Mouse (Mus musculus) embryo, embryonic 11.5 days (tissue): ENCODE results near the gene Gm8797.
"Not testable (repeated sequence)": the region's sequence is repeated elsewhere in the genome, so short reads cannot be mapped to it uniquely, and the experiment has no call there.

Source experiments
- DNase-seq: peaks from one replicate; pipeline ENCODE4 v3.0.0-alpha.2; 2012; ENCODE audit warnings: low read depth, low spot score

The Gm8797 gene

DNA sequence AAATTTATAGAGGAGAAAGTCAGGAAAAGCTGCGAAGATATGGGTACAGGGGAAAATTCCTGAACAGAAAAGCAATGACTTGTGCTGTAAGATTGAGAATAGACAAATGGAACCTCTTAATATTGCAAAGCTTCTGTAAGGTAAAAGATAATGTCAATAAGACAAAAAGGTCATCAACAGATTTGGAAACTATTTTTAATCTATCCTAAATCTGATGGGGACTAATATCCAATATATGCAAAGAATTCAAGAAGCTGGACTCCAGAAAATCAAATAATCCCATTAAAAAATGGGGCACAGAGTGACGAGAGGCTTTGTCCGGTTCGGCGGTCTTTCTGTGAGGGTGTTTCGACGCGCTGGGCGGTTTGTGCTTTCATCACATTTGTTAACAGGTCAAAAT lies at the start of gene Gm8797:
Gene Gm8797, plus strand, starts transcription at position 301 of the 400 bp plus-strand sequence.
- DNase-seq, result not testable (repeated sequence)

- DNase-seq, result no peak
Observed at GRCm38 (mm10) chr3:5714481-5714880, 36.1 kb upstream of the Gm8797 start.

DNA sequence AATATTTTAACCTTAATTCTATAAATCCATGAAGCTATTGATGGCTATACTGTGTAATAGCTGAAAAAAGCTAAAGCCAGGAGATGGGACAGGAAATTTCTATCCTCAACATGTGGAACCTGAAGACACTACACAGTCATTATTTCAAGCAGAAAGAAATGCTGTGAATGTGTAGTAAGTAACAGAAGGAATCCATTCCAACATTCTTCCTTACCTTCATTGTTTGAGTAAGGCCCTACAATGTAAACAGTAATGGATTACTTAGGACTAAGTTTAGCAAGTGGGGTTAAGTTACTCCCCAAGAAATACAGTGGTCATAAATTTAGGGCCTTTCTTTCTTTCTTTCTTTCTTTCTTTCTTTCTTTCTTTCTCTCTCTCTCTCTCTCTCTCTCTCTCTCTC lies 17.7 kb upstream of the Gm8797 start:
- no peak for DNase-seq

DNA sequence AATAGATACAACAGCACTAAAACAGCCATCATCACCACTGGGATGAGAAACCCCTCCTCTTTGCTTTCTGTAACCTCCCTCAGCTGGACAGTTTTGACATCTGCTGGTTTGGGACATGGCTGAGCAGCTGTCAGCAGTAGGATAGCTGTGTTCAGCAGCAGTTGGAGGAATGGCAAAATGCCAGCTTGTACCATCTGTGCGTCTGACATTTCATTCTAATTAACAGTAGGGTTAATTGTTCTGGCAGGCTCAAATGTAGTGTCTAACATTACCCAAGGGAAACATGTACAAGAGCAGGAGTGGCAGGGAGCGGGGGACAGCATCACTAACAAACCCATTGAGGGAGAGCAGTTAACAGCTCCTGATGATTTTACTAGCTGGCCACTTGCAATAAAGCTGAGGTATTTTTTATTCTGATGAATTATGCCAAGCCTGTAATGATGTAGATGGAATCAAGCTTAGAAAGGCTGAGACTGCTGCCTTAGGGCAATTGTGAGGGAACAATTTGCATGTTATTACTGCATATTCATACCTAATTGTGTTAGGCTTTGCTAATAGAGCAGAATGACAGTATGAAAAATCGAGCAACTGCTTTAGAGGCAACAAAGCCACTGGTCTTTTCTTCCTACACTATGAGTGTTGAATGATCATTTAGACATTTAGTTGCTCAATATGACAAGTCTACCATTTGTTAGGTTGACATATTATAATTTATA lies 4.3 kb downstream of the Gm8797 start:
- DNase-seq, result peak; percentile 16

DNA sequence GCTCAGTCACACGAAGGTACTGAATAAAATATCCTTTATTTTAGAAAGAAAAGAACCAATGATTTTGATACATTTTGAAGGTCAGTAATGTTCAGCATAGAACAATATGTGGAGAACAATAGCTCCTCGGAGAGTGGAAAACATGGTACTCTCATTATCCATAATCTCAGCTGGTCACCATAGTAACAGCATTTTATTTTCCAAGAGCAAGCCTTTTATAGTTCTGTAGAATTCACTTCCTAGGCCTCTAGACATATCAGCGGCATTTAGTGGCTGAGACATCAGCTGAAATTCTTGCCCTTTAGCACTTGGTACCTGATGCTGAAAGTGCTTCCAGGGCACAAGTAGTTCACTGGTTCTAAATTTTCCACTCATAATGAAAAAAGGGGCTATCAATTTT lies 15.7 kb downstream of the Gm8797 start:
- no peak for DNase-seq

DNA sequence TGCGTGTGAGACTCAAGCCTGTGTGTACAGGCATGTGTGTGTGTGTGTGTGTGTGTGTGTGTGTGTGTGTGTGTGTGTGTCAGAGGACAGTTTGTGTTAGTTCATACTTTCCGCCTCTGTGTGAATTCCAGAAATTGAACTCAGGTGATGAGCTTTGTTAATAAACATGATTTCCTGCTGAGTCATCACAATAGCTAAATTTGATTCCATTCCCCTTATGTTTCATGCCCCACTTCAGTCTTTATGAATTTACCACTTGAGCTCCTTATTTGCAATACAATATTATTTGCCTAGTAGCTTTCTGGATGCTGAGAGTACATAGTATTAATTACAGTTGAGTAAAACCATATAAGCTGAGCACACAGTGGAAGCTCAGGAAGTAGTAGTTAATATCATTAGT lies 26.3 kb downstream of the Gm8797 start:
- DNase-seq, result no peak
